Mouse (Mus musculus) bone marrow macrophage, adult 2 months (primary cell): ENCODE results near the gene Notch4.

ENCODE experiments used
- CTCF ChIP-seq: IDR thresholded peaks from 2 replicates; pipeline ENCODE4 v1.5.1; 2012; ENCODE audit warnings: low read depth, mild to moderate bottlenecking, low read length, moderate library complexity
- POLR2A ChIP-seq: IDR thresholded peaks from 2 replicates; pipeline ENCODE4 v1.6.1; 2012; ENCODE audit warnings: mild to moderate bottlenecking, low read depth, low read length, borderline replicate concordance

GRCm38 (mm10) chr17:34623161-34623560 is 59.1 kb downstream of the Notch4 start:
- TF ChIP-seq CTCF (no peak), POLR2A (no peak)
